Mouse (Mus musculus): ENCODE data around the gene Ppp4r3a. TPM values are rescaled to one million over a fixed set of nuclear protein-coding genes. Genes with fewer than 3 reads are reported as not detected.
"Not testable (repeated sequence)": the region's sequence is repeated elsewhere in the genome, so short reads cannot be mapped to it uniquely, and the experiment has no call there.

Gene Ppp4r3a
- polyA plus RNA-seq (2014; fragmentation: Nextera tagmentation; extraction: Ambion mirVana) = 27.5 and 35.0 TPM in 2 replicates

DNA sequence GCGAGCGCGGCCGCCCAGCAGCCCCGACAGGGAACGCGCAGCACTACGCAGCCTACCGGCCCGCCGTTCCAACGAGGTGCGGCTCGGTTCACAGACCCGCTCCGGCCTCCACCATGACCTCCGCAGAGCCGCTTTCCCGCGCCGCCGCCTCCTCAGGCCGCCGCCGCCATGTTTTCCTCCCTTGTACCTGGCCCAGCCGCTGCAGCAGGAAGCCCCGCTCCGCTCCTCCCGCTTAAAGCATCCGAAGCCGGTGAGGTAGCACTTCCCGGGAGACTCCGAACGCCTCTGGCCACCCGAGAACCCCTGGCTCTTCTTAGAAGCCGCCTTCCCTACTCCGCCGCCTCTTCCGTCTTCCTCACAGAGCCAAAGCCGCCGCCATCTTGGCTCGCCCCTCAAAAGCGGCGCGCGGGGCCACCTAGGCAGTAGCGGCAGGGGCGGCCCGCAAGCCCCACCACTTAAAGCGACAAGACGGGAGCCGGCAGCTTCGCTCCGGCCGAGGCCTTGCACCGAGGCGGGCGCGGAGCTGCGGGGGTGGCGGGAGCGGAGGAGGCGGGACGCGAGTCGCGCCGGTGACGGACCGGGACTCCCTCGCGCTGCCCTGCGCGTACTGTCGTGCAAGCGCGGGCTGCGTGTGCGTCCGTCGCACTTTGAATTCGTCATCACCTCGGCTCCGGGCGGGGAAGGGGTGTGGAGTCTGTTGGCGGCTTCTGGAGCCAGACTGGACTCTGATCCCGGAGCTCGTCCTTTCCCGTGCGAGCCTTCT lies at the start of gene Ppp4r3a:
TSS of gene Ppp4r3a (minus strand) at position 627 of the 763 bp plus-strand sequence.
- Histone ChIP-seq H3K9ac (ENCODE audit: low read length) (peak within 1 kb of the TSS; percentile 97), H3K9me3 (replicated peaks; ENCODE audit: control insufficient read depth, low read length) (no peaks in the 10 kb centered on the region)
- under 1% methylated on average over 84 of the region's 90 CpGs for WGBS

DNA sequence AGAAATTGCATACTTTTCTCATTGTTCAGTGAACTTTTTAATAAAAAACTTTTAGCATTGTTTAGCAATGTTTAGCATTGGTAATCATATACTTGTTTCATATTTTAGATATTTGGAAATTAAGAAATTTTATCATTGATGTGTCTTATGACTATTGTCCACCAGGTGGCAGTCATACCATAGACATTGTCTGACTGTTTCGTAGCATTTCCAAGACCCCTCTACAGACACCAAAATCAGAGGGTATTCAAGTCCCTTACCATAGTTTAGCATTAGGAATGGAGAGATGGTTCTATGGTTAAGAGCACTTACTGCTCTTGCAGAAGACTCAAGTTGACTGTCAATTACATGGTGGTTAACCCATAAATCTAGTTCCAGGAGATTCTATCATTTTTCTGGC lies 39.5 kb upstream of the Ppp4r3a start:
- H3K4me3 ChIP-seq (ENCODE audit: low read depth, low read length) = no peak overlapping the region
- H3K36me3 ChIP-seq (ENCODE audit: control insufficient read depth, insufficient read depth, low read length) = no peaks in the 10 kb centered on the region
- H3K27ac ChIP-seq (ENCODE audit: low read depth, low read length) = no peak overlapping the region
- no peak for ATAC-seq
- H3K9ac ChIP-seq (ENCODE audit: low read length) = no peak overlapping the region
- no peaks in the 10 kb centered on the region for H3K9me3 ChIP-seq (replicated peaks; ENCODE audit: control insufficient read depth, low read length)
- no peaks in the 10 kb centered on the region for H3K4me1 ChIP-seq (ENCODE audit: control insufficient read depth, insufficient read depth, low read length)
- peak; percentile 69 for DNase-seq (ENCODE audit: low spot score)
- no peaks in the 10 kb centered on the region for H3K27me3 ChIP-seq (replicated peaks; ENCODE audit: control insufficient read depth, insufficient read depth, low read length)
- 16% methylated on average over 1 of the region's 1 CpGs for WGBS
- no peak overlapping the region for H3K4me2 ChIP-seq (ENCODE audit: low read length)

More for the DNA sequence above, at the start of gene Ppp4r3a:
- Histone ChIP-seq H3K4me1 (ENCODE audit: control insufficient read depth, insufficient read depth, low read length) (peaks cover 3% of the 10 kb centered on the region; the same call in 1 of the 2 replicates), H3K27ac (ENCODE audit: low read depth, low read length) (peak within 1 kb of the TSS; percentile 98), H3K4me2 (ENCODE audit: low read length) (peak within 1 kb of the TSS; percentile 82), H3K27me3 (replicated peaks; ENCODE audit: control insufficient read depth, insufficient read depth, low read length) (no peaks in the 10 kb centered on the region), H3K36me3 (ENCODE audit: control insufficient read depth, insufficient read depth, low read length) (peaks cover 8% of the 10 kb centered on the region; the same call in 1 of the 2 replicates), H3K4me3 (ENCODE audit: low read depth, low read length) (peak within 1 kb of the TSS; percentile 100)
- ATAC-seq = peak; percentile 97
- peak; percentile 97 for DNase-seq (ENCODE audit: low spot score)

DNA sequence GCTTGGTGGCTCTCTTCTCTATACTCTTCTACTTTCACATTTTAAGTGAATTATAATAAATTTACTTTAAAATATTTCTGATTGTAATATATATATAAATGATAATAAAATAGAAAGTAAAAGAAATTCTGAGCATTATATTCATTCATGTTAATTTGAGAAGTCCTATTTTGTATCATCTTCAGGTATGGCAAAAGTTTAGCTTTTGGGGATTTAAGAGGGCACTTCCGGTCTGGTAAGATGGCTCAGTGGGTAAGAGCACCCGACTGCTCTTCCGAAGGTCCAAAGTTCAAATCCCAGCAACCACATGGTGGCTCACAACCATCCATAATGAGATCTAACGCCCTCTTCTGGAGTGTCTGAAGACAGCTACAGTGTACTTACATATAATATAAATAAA lies 38.6 kb upstream of the Ppp4r3a start:
- not testable (repeated sequence) for ATAC-seq; H3K27me3 ChIP-seq (replicated peaks; ENCODE audit: control insufficient read depth, insufficient read depth, low read length); H3K9me3 ChIP-seq (replicated peaks; ENCODE audit: control insufficient read depth, low read length); H3K4me2 ChIP-seq (ENCODE audit: low read length); H3K4me3 ChIP-seq (ENCODE audit: low read depth, low read length); H3K36me3 ChIP-seq (ENCODE audit: control insufficient read depth, insufficient read depth, low read length); H3K27ac ChIP-seq (ENCODE audit: low read depth, low read length); H3K4me1 ChIP-seq (ENCODE audit: control insufficient read depth, insufficient read depth, low read length); DNase-seq (ENCODE audit: low spot score); H3K9ac ChIP-seq (ENCODE audit: low read length)
- 74% methylated on average over 4 of the region's 4 CpGs for WGBS

DNA sequence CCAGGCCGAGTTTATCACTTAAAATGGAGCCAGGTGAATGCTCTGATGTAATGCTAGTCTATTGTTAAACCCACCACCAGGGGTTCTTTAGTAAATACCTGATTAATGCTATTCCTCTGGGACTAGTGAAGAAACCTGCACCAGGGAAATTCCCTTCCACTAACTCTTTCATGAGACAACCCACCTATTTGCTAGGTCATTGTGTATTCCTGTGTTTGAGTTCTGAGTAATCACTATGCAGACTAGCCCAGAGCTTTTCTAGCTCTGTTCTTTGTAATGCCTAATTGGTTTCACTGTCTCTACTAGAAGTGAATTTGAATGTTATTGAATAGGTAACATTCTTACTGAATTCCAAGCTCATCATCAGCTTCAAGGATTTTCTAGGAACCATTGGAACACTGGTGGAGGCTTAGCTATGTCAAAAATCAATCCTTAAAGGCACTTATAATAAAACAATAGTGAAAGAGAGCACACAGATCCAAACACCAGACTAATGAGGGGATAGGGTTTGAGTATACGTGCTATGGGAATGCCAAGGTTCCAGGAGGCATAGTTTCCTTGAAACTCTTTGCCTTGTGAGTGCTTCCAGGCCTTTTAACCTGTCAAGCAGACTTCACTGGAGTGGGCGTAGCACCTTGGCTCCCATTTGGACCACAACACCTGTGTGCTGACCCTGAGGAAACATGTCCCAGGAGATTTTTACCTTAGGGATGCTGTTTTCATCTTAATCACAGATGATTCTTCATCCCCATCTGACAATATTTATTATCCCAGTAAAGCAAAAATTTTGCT lies 26.5 kb upstream of the Ppp4r3a start:
- H3K4me3 ChIP-seq (ENCODE audit: low read depth, low read length); H3K9ac ChIP-seq (ENCODE audit: low read length); H3K36me3 ChIP-seq (ENCODE audit: control insufficient read depth, insufficient read depth, low read length); H3K27ac ChIP-seq (ENCODE audit: low read depth, low read length); H3K4me2 ChIP-seq (ENCODE audit: low read length); H3K27me3 ChIP-seq (replicated peaks; ENCODE audit: control insufficient read depth, insufficient read depth, low read length); H3K4me1 ChIP-seq (ENCODE audit: control insufficient read depth, insufficient read depth, low read length); ATAC-seq; H3K9me3 ChIP-seq (replicated peaks; ENCODE audit: control insufficient read depth, low read length); DNase-seq (ENCODE audit: low spot score): not testable (repeated sequence)
- WGBS = 81% methylated on average over 3 of the region's 3 CpGs

DNA sequence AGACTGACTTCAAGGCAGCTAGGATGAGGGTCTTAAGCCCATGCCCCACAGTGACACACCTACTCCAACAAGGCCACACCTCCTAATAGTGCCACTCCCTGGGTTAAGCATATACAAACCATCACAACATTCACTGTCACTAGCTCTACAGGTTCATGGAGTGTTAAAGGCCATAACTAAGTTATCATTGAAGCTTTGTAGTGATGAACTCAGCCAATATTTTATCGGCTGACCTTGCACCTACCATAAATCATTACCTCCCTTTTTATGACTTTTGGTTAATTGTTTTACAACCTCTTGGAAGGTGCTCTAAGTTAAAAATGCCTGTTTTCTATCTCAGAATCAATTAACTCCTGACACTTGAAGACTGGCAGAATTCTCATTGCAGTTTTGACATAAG lies 24.2 kb upstream of the Ppp4r3a start:
- H3K27me3 ChIP-seq (replicated peaks; ENCODE audit: control insufficient read depth, insufficient read depth, low read length) = no peaks in the 10 kb centered on the region
- H3K4me3 ChIP-seq (ENCODE audit: low read depth, low read length) = no peak overlapping the region

DNA sequence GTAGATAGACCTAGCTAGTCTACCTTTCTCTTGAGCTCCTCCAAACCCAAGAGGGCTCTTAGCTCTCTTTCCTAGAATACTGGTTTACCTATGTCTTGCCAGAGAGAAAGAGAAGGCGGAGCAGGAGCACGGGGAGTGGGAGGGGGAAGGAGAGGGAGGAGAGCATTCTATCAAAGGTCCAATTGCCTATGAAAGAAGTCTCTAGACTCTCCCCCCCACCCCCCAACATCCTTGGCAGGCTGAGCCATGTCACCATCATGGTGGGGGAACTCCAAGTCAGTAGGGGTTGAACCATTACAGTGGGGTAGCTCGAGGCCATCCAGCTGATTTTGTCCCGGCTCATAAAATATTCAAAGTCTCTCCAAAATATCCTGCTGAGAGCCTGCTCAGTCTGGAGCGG lies 22.1 kb upstream of the Ppp4r3a start:
- 44% methylated on average over 5 of the region's 5 CpGs for WGBS
- Histone ChIP-seq H3K9ac (ENCODE audit: low read length) (no peak overlapping the region), H3K36me3 (ENCODE audit: control insufficient read depth, insufficient read depth, low read length) (no peaks in the 10 kb centered on the region), H3K27ac (ENCODE audit: low read depth, low read length) (no peak overlapping the region), H3K9me3 (replicated peaks; ENCODE audit: control insufficient read depth, low read length) (0 out of 2 replicates have a peak, but pooled peaks cover 3% of the 10 kb centered on the region), H3K4me1 (ENCODE audit: control insufficient read depth, insufficient read depth, low read length) (no peaks in the 10 kb centered on the region), H3K4me3 (ENCODE audit: low read depth, low read length) (no peak overlapping the region), H3K27me3 (replicated peaks; ENCODE audit: control insufficient read depth, insufficient read depth, low read length) (no peaks in the 10 kb centered on the region), H3K4me2 (ENCODE audit: low read length) (no peak overlapping the region)
- ATAC-seq (no peak), DNase-seq (ENCODE audit: low spot score) (no peak)

More for the DNA sequence above, 24.2 kb upstream of the Ppp4r3a start:
- DNase-seq (ENCODE audit: low spot score) = no peak
- Histone ChIP-seq H3K9ac (ENCODE audit: low read length) (no peak overlapping the region), H3K9me3 (replicated peaks; ENCODE audit: control insufficient read depth, low read length) (no peaks in the 10 kb centered on the region), H3K36me3 (ENCODE audit: control insufficient read depth, insufficient read depth, low read length) (no peaks in the 10 kb centered on the region), H3K4me1 (ENCODE audit: control insufficient read depth, insufficient read depth, low read length) (no peaks in the 10 kb centered on the region), H3K27ac (ENCODE audit: low read depth, low read length) (no peak overlapping the region), H3K4me2 (ENCODE audit: low read length) (no peak overlapping the region)
- ATAC-seq = no peak
- 97% methylated on average over 1 of the region's 1 CpGs for WGBS

DNA sequence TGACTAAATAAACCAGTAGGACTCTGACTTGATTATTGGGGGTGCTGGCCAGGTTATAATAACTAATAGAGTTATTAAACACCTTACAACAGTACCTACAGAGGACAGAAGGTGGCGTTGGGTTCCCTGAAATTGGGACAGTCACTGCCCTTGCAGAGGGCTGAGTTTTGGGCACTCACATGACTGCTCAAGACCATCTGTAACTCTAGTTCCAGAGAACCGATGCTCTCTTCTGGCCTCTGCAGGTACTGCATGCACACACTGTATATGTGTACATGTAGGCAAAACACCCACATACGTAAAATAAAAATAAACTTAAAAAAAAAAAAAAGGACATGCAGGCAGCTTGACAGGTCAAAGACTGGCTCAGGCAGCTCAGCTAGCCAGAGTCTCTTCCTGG lies 19.1 kb upstream of the Ppp4r3a start:
- H3K9me3 ChIP-seq (replicated peaks; ENCODE audit: control insufficient read depth, low read length) = 0 out of 2 replicates have a peak, but pooled peaks cover 3% of the 10 kb centered on the region

DNA sequence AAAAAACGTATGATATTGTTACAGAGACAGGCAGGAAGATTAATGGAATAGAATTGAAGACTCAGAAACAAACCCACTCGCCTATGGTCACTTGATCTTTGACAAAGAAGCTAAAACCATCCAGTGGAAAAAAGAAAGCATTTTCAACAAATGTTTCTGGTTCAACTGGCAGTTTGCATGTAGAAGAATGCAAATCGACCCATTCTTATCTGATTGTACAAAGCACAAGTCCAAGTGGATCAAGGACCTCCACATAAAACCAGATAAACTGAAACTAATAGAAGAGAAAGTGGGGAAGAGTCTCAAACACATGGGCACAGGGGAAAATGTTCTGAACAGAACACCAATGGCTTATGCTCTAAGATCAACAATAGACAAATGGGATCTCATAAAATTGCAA lies 10.2 kb upstream of the Ppp4r3a start:
- DNase-seq (ENCODE audit: low spot score); H3K4me3 ChIP-seq (ENCODE audit: low read depth, low read length); H3K9me3 ChIP-seq (replicated peaks; ENCODE audit: control insufficient read depth, low read length); ATAC-seq; H3K4me1 ChIP-seq (ENCODE audit: control insufficient read depth, insufficient read depth, low read length); H3K36me3 ChIP-seq (ENCODE audit: control insufficient read depth, insufficient read depth, low read length); H3K9ac ChIP-seq (ENCODE audit: low read length); H3K27ac ChIP-seq (ENCODE audit: low read depth, low read length); H3K4me2 ChIP-seq (ENCODE audit: low read length); H3K27me3 ChIP-seq (replicated peaks; ENCODE audit: control insufficient read depth, insufficient read depth, low read length): not testable (repeated sequence)
- 57% methylated on average over 3 of the region's 3 CpGs for WGBS

More for the DNA sequence above, 19.1 kb upstream of the Ppp4r3a start:
- Histone ChIP-seq H3K4me3 (ENCODE audit: low read depth, low read length) (no peak overlapping the region), H3K4me2 (ENCODE audit: low read length) (no peak overlapping the region), H3K4me1 (ENCODE audit: control insufficient read depth, insufficient read depth, low read length) (no peaks in the 10 kb centered on the region), H3K9ac (ENCODE audit: low read length) (no peak overlapping the region), H3K27me3 (replicated peaks; ENCODE audit: control insufficient read depth, insufficient read depth, low read length) (no peaks in the 10 kb centered on the region), H3K27ac (ENCODE audit: low read depth, low read length) (no peak overlapping the region), H3K36me3 (ENCODE audit: control insufficient read depth, insufficient read depth, low read length) (no peaks in the 10 kb centered on the region)
- DNase-seq (ENCODE audit: low spot score) (peak; percentile 13), ATAC-seq (no peak)
- WGBS = 83% methylated on average over 3 of the region's 3 CpGs

DNA sequence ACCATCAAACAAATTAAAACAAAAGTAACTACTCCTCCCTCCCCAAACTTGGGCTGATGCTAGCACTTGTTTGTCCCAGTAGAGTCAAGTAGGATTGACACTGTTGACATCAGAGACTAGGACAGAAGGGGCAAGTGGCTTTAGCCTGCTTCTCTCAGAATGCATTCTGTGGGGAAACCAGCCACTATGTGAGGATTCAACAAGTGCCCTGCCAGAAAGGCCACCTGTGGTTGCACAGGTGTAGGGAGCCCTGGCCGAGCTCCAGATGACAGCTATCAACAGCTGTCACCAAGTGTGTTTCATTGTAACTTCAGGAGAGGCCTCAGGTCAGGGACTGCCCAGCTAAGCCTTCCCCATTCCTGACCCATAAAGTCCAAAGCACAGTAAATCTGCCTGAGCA lies 6.5 kb upstream of the Ppp4r3a start:
- 84% methylated on average over 1 of the region's 1 CpGs for WGBS
- no peak for ATAC-seq
- no peak for DNase-seq (ENCODE audit: low spot score)
- Histone ChIP-seq H3K36me3 (ENCODE audit: control insufficient read depth, insufficient read depth, low read length) (no peaks in the 10 kb centered on the region), H3K4me2 (ENCODE audit: low read length) (no peak overlapping the region), H3K9me3 (replicated peaks; ENCODE audit: control insufficient read depth, low read length) (no peaks in the 10 kb centered on the region), H3K27me3 (replicated peaks; ENCODE audit: control insufficient read depth, insufficient read depth, low read length) (no peaks in the 10 kb centered on the region), H3K27ac (ENCODE audit: low read depth, low read length) (no peak overlapping the region), H3K4me1 (ENCODE audit: control insufficient read depth, insufficient read depth, low read length) (no peaks in the 10 kb centered on the region), H3K9ac (ENCODE audit: low read length) (no peak overlapping the region), H3K4me3 (ENCODE audit: low read depth, low read length) (no peak overlapping the region)
